Mouse (Mus musculus) 3134 (cell line): ENCODE measurements around the gene Zfp654.

ENCODE experiments used
- DNase-seq: peaks from one replicate; pipeline ENCODE4 v3.0.0-alpha.2; 2011; ENCODE audit warnings: low spot score; ENCODE audit not compliant: insufficient read length; ENCODE audit errors: extremely low read depth

Gene Zfp654

DNA sequence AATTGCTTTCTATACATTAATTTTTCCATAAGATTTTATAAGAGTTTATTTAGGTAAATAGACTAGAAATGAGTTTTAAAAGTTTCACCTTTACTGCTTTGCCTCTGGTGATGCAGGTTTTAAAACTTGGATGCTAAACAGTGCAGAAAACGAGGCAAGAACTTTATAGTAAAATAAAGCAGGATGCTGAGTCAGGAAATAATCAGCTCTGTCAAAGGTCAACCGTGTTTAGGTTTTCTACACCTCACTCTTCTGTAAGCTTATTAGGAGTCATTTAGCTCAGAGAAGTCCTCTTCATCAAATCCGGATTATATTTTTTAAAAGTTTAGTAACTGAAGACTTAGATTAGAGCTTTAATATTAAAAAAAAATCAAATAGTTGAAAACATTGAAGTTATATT, 5.5 kb upstream of the Zfp654 start:
- DNase-seq = no peak

DNA sequence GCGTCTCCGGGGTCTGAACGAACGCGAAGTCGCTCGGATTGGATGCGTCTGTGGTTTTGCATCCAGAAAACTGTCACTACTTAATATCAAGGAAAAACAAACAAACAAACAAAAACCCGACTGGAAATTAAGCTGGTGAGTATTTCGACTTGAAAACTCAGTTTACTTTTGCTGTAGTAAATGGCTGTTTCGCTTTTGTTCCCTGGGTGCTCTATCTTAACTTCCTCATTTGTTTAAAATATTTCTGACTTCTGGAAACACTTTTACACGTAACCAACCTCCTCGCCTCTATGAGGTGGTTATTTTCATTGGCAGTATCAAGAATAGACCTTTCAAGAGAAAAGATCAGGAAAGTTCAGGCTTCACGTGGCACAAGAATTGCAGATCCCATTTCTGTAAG, 1.4 kb upstream of the Zfp654 start:
- no peak for DNase-seq

DNA sequence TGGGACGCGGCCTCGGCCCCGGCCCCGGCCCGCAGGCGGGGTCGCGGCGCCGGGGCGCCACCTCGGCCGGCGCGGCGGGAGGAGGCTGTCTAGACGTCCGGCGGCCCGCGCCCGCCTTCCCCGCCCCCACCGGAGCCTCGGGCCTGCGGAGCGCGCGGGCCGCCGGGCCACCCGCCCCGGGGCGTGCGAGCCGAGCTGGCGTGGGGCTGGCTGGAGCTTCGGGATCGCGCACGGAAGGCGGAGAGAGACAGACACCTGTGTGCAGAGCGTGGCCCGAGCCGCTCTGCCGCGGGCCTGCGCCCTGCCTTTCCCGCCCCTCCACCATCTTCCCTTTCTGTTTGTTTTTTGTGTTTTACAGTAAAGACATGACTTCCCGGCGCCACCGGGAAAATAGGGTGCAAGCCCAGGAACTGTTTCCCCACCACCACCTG, 1.0 kb upstream of the Zfp654 start:
- peak; percentile 51 for DNase-seq

DNA sequence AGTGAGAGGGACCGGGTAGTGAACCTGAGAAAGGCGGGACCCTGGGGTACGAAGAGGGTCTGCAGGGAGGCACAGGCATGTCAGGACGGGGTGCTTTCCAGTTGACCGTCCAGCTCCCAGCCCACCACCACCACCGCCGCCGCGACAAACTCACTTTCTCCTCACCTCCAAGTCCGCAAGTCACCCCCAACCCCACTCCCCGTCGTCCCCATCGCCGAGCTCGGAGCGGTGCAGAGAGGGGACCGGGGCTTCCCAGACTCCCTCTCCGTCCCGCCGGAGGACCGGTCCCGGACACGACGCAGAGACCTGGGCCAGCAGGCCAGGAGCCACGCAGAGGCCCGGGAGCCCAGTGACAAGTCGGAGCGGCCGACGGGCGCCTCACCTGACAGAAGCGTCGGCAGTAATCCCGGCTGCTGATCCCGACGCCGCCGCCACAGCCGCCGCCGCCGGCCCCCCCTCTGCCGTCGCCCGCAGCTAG, 328 bp downstream of the Zfp654 start:
- DNase-seq = no peak

DNA sequence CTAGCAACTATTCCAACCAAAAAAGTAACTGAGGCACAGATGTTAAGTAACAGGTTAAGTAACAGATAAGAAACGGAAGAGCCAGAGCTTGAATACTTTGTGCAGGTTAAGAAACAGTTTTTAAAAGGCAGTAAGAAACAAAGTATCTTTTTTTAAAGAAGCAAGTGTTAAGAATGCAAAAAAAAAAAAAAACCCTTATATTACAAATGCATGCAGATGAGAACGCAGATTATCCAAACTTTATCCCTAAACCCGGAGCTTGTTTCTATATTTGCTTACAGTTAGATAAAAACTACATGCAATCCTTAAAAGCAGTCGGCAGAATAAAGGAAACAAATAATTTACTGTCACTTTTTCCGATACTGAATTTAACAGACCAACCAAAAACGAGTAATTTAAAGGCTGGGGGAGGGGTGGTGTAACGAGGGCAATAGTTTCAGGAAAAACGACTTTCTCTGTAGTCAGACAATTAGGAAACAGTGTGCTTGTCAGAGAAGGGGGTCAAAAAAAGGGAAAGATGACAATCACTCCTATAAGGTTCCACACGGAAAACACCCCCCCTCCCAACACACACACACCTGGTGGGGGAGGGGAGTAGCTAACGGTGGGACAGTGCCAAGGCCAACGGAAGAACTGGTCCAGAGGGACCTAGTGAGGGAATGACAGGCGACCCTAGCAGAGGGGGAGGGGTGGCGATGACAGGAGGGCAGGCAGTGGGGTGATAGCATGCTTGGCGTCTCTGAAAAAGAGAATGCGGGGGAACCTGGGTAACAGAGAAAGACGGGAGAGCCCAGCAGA, 966 bp downstream of the Zfp654 start:
- DNase-seq = no peak

DNA sequence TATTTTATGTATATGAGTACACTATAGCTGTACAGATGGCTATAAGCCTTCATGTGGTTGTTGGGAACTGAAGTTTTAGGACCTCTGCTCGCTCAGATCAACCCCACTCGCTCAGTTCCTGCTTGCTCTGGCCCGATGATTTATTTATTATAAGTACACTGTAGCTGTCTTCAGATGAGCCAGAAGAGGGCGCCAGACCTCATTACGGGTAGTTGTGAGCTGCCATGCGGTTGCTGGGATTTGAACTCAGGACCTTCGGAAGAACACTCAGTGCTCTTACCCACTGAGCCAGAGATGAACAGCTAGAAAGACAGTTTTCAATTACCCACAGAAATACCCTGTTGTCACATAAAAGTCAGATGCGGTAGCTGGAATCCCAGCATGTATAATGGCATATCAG, 5.5 kb downstream of the Zfp654 start:
- peak; percentile 5 for DNase-seq

DNA sequence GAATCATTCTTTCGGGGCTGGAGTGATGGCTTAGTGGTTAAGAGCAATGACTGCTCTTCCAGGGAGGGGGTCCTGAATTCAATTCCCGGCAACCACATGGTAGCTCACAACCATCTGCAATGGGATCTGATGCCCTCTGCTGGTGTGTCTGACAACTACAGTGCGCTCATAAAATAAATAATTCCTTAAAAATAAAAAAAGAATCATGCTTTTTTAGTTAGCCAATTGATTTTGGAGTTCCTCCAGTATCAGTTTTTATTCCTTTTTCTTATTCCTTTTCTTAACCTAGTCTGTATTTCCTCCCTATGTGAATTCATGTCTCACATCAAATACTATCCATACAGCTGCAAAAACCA, 9.1 kb downstream of the Zfp654 start:
- DNase-seq = no peak

DNA sequence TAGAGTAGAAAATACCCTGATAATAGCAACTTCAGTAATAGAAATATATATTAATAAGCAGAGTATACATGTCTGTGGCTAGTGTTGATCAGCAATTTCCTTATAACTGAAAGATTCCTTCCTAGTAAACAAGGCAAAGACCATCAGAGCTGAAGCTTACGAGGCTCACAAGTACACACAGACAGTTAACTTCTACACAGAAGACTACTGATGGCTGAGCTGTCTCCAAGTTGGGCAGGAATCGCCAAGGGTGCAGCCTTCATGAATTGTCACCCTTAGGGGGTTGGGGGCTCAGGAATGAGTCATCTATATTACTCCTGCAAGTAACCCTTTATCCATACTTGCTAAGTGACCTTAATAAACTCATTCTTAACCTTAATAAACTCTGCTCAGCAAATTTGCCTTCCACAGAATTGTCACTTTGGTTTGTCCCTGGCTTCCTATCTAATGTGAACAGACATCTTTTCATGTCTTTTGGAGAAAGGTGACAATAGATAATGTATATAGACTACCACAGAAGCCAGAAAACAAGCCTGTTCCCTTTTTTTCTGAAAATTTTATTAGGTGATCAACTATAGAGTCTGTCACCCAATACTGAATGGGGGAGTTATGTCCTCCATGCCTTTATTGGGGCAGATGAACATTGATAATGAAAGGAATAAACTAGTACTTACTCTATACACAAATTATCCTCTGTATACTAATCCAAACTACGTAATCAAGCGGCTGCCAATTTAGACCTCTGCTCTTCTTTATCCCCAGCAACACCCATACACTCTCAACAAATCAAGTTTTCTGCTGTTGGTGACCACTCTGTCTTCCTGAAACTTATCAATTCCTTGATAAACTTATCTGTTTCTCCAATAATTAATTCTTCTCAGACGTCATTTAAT, 9.7 kb downstream of the Zfp654 start:
- no peak for DNase-seq

DNA sequence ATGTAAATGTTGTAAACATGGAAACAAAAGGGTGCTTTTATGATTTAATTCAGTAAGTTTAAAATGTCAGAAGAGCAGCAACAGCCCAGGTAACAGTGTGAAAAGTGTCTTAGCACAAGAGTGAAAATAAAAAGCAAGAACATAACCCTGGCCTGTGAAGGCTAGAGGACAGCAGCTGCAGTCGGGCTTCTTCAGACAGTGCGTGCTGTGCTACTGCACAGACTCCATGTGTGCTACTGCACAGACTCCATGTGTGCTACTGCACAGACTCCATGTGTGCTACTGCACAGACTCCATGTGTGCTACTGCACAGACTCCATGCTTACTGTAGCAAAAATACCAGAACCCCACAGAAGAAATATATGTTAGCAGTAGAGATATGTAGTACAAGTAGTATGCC, 14.7 kb downstream of the Zfp654 start:
- DNase-seq = no peak

DNA sequence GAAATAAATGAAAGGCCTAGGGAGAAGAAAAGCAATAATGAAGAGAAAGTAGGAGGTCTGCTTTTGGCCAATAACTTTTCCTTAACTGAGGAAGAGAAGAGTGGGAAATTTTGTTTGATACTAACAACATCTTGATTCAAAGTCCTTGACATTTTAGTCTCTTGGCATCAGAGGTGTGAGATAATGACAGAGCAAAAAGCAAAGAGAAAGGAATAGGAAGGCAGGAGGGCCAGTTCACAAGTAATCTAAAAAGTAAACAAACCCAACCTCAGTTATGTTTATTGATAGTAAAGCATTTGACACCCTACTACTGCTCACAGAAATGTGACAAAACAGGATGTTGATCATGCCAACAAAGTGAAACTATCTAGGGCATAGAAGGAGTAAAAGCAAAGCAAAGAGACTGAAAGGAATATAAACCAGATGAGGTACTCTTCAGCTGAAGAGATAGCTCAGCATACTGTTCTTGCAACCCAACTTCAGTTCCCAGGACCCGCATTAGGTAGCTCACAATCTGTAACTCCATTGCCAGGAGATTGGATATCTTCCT, 15.4 kb downstream of the Zfp654 start:
- DNase-seq = no peak

DNA sequence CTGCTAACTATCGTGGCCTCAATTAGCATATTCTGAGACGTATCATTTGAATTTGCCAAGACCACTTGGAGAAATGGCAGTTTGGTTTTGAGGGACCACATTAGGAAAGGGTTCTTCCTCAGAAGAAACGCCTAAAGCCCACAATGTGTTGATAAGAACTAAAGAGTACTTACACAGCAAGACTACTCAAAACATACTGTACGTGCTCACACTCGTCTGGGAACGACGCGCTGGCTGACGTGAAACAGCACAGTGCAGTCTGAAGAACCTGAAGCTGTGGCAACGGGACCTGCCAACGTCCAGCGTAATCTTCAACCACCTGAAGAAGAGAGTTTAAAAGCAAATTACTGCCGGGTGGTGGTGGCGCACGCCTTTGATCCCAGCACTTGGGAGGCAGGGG, 21.2 kb downstream of the Zfp654 start:
- DNase-seq = no peak

DNA sequence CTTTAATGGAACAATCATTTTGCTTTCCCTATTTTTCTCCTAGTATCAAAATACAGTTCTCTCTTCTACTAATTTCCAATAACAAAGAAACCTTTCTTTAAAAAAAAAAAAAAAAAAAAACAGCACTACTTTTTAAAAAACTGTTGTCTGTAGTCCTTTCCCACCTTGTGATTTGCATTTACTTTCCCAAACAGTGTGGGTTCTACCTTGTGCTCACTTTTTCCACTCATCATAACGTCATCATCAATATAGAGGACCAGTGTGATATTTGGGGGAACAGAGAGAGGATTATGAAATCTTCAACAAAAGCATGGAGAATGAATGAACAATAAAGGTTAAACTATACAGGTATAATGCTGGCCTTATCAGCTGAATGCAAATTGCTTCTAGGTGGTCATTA, 27.0 kb downstream of the Zfp654 start:
- DNase-seq = no peak

DNA sequence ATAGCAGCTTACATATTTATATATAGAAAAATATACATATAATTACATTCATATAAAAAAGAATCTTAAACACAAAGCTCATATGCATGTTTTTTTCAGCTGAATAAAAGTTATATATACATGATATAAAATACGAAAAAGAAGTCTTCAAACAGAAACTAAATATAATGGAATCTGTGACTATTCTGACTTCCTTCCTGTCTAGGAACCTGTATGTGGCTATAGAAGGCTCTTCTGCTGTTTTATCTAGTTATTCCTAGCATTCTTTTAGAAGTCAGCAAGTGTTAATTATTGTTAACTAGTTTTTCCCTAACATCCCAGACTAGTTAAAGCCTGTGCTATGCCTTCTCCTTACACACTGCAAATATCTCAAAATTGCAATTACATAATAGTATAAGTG, 27.6 kb downstream of the Zfp654 start:
- DNase-seq = no peak

DNA sequence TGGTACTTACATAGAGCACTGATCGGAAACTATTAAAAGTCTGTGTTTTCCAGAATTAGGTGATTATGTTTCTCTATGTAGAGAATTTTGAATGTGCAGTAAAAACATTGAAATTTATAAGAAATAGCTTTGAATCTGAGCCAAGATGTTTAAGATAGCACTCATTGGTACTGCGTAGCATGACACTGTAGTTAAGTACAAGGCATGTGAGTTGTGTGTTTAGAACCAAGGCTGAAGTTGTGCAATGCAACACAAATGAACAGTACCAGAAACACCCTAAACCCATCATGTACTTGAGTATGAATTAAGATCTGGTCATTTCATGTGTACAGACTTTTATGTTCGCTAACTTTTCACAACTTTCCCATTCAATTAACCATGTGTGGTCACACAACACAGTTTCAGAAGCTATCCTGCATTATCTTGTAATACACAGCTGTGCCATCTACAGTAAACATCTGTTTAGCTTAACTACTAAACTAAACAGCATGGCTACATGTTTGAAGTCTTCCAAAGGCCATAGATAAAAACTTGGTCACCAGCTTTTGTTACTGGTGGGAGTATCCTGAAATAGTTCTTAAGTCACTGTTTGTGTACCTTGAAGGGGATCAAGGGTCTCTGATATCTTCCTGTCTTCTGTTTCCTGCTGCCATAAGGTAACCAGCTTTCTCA, 34.2 kb downstream of the Zfp654 start:
- DNase-seq = no peak

DNA sequence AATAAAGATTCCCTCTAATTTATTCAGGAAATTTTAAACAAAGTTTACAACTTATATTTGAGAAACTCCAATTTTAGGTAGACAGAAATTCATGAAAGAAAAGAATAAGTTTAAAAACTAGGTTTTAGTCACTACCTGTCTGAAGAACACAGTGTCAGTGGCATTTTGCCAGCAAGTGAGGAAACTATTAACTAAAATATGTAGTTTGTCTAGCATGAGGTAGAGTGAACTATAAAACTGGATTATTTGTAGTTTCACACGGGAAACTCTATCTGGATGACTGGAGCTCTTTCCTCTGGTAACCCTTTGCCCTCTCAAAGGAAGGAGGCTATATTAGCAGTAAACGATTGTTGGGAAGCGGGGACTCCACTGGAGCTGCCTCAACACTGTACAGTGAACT, 48.4 kb downstream of the Zfp654 start:
- DNase-seq = no peak

DNA sequence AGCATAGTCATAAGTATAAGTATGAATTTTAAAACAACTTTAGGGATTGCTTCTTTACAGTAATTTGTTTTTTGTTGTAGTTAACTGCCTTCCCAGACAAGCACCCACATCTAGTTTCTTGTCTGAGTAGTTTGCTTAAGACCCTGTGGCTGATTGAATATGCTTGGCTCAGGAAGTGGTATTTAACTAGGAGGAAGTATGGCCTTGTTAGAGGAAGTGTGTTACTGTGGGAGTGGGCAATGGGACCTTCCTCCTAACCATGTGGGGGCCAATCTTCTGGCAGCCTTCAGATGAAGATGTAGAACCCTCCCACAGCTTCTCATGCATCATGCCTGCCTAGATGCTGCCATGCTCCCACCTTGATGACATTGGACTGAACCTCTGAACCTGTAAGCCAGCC, 49.8 kb downstream of the Zfp654 start:
- no peak for DNase-seq

DNA sequence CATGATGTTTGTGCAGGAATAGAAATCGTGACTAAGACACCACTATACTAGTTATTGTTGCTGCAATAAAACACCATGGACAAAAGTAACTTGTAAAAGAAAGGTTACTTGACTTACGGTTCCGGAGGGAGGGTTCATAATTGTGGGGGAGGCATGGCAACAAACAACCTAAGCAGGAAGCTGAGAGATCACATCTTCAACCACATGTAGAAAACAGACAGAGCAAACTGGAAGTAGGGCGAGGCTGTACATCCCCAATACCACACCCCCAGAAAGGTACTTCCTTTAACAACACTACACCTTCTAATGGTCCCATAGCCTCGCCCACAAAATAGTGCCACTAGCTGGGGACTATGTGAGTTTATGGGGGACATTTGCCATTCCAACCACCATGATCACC, 51.1 kb downstream of the Zfp654 start:
- no peak for DNase-seq

DNA sequence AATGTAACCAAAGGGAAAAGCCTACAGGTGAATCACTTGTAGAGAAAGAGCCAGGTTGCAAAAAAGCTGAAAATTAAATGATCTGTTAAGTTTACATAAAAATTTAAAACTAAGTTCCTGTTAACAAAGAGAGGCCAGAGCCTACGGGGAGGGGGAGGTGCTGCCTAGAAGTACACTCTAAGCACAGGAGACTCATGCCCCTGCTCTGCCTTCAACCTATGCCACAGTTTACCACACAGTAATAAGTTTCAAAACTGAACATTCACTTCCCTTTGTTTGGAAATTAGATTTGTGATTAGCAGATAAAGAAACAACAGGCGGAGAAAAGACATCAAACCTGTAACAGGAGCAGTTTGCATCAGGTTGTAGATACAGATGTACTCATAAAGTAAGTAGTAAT, 56.6 kb downstream of the Zfp654 start:
- DNase-seq = no peak

DNA sequence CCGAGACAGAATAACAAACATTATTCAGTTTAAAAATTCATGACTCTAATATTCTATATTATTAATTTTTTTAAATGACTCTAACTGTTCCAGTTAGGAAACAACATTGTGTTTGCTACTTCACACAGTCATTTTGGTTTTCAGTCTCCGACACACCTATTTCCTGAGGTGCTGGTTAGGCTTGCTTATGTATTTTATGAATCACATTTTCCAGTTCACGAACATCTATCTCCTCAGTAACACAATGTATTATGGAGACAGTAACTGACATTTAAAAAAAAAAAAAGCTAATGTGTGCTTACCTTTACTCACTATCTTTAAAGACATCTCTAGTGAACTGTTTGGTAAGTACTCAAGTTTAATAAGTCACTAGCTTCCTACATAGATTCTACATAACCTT, 61.7 kb downstream of the Zfp654 start:
- DNase-seq = no peak

DNA sequence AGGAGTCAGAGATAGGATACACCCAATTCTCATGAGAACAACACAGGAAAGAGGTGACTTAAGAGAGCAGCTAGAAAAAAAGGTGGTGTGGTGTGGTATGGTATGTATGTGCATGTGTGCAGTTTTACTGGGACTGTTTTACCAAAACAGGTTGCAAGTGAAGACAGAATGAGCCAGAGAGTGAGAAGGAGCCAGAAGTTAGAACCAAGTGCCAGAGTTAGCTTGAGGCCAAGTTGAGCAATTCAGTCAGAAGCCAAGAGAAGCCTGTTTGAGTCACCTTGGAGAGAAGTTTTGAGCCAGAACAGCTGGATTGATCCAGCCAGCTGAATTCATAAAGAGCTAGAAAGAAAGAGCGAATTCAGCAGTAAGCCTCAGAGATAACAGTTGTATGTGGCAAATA, 75.9 kb downstream of the Zfp654 start:
- peak; percentile 16 for DNase-seq

DNA sequence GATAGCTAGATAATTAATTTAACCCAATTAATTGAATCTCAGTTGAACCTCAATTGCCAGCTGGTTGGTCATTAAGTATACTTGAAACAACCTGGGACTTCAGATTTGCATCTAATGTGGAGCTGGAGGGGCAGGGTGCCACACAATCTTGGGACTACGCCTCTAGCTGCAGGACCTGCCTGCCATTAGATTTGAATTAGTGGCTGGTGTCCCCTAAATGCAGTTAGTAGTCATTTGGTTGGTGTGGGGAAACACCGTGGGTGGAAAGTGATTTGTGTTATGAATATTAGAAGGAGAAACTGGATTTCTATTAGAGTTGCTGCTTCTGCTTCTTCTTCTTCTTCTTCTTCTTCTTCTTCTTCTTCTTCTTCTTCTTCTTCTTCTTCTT, 80.0 kb downstream of the Zfp654 start:
- no peak for DNase-seq
